Mouse (Mus musculus): ENCODE results near the gene Slc16a4. TPM values are rescaled to one million over a fixed set of nuclear protein-coding genes. Genes with fewer than 3 reads are reported as not detected.

The Slc16a4 gene
- polyA plus RNA-seq, 1 experiment from 2014 or later: 2.2 TPM

GRCm38 (mm10) chr3:107257924-107258323 is 33.1 kb upstream of the Slc16a4 start:
- no peaks in the 10 kb centered on the region for H3K36me3 ChIP-seq (ENCODE audit: control insufficient read depth, insufficient read depth, low read length)
- 65% methylated on average over 5 of the region's 5 CpGs for WGBS
- ATAC-seq: no peak
- H3K9ac ChIP-seq (ENCODE audit: low read length): no peak overlapping the region
- no peaks in the 10 kb centered on the region for H3K27me3 ChIP-seq (replicated peaks; ENCODE audit: control insufficient read depth, insufficient read depth, low read length)
- no peak for DNase-seq (ENCODE audit: low spot score)
- H3K9me3 ChIP-seq (replicated peaks; ENCODE audit: control insufficient read depth, low read length): no peaks in the 10 kb centered on the region
- no peak overlapping the region for H3K27ac ChIP-seq (ENCODE audit: low read depth, low read length)
- peaks cover 9% of the 10 kb centered on the region; the same call in 1 of the 2 replicates for H3K4me1 ChIP-seq (ENCODE audit: control insufficient read depth, insufficient read depth, low read length)
- no peak overlapping the region for H3K4me3 ChIP-seq (ENCODE audit: low read depth, low read length)
- H3K4me2 ChIP-seq (ENCODE audit: low read length): no peak overlapping the region

GRCm38 (mm10) chr3:107260956-107261850 is 29.8 kb upstream of the Slc16a4 start:
- H3K36me3 ChIP-seq (ENCODE audit: control insufficient read depth, insufficient read depth, low read length): no peaks in the 10 kb centered on the region
- peak; percentile 49 for DNase-seq (ENCODE audit: low spot score)
- peaks cover 9% of the 10 kb centered on the region; the same call in 1 of the 2 replicates for H3K4me1 ChIP-seq (ENCODE audit: control insufficient read depth, insufficient read depth, low read length)
- no peaks in the 10 kb centered on the region for H3K27me3 ChIP-seq (replicated peaks; ENCODE audit: control insufficient read depth, insufficient read depth, low read length)
- H3K27ac ChIP-seq (ENCODE audit: low read depth, low read length): peak overlapping the region; percentile 55; the same call in 1 of the 2 replicates
- WGBS: 44% methylated on average over 8 of the region's 8 CpGs
- H3K4me2 ChIP-seq (ENCODE audit: low read length): no peak overlapping the region
- H3K9me3 ChIP-seq (replicated peaks; ENCODE audit: control insufficient read depth, low read length): no peaks in the 10 kb centered on the region
- H3K9ac ChIP-seq (ENCODE audit: low read length): no peak overlapping the region
- ATAC-seq: peak; percentile 80
- H3K4me3 ChIP-seq (ENCODE audit: low read depth, low read length): no peak overlapping the region

DNA sequence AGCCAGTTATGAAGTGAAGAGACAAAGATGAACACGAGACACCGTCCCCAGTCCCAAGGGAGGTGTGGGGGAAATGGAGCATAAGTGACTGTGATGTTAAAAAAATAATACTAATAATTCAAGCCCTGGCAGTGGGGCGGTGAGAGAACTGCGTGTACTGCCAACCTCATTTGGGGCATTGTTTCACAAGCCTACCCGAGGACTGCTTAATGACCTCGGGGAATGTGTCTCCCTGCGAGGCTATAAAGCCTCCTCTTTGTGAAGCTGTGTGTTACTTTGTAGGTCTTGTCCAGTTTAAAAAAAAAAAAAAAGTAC is 29.2 kb upstream of the Slc16a4 start:
- Histone ChIP-seq H3K4me2 (ENCODE audit: low read length) (no peak overlapping the region), H3K4me1 (ENCODE audit: control insufficient read depth, insufficient read depth, low read length) (peaks cover 9% of the 10 kb centered on the region; the same call in 1 of the 2 replicates), H3K27ac (ENCODE audit: low read depth, low read length) (no peak overlapping the region; the same call in 1 of the 2 replicates), H3K27me3 (replicated peaks; ENCODE audit: control insufficient read depth, insufficient read depth, low read length) (no peaks in the 10 kb centered on the region), H3K4me3 (ENCODE audit: low read depth, low read length) (no peak overlapping the region), H3K9ac (ENCODE audit: low read length) (no peak overlapping the region), H3K9me3 (replicated peaks; ENCODE audit: control insufficient read depth, low read length) (no peaks in the 10 kb centered on the region), H3K36me3 (ENCODE audit: control insufficient read depth, insufficient read depth, low read length) (no peaks in the 10 kb centered on the region)
- DNase-seq (ENCODE audit: low spot score): no peak
- ATAC-seq: no peak
- WGBS: 30% methylated on average over 7 of the region's 7 CpGs

- no peaks in the 10 kb centered on the region for H3K4me1 ChIP-seq (ENCODE audit: control insufficient read depth, insufficient read depth, low read length)
- H3K4me2 ChIP-seq (ENCODE audit: low read length): no peak overlapping the region
- DNase-seq (ENCODE audit: low spot score): no peak
- H3K27me3 ChIP-seq (replicated peaks; ENCODE audit: control insufficient read depth, insufficient read depth, low read length): no peaks in the 10 kb centered on the region
- H3K4me3 ChIP-seq (ENCODE audit: low read depth, low read length): no peak overlapping the region
- no peak overlapping the region for H3K9ac ChIP-seq (ENCODE audit: low read length)
- no peaks in the 10 kb centered on the region for H3K9me3 ChIP-seq (replicated peaks; ENCODE audit: control insufficient read depth, low read length)
- ATAC-seq: no peak
- no peak overlapping the region for H3K27ac ChIP-seq (ENCODE audit: low read depth, low read length)
- no peaks in the 10 kb centered on the region for H3K36me3 ChIP-seq (ENCODE audit: control insufficient read depth, insufficient read depth, low read length)
- 68% methylated on average over 2 of the region's 2 CpGs for WGBS
Measured at GRCm38 (mm10) chr3:107266814-107267345, 24.1 kb upstream of the Slc16a4 start.

- Histone ChIP-seq H3K9me3 (replicated peaks; ENCODE audit: control insufficient read depth, low read length) (no peaks in the 10 kb centered on the region), H3K4me2 (ENCODE audit: low read length) (no peak overlapping the region), H3K27me3 (replicated peaks; ENCODE audit: control insufficient read depth, insufficient read depth, low read length) (no peaks in the 10 kb centered on the region), H3K36me3 (ENCODE audit: control insufficient read depth, insufficient read depth, low read length) (no peaks in the 10 kb centered on the region), H3K9ac (ENCODE audit: low read length) (no peak overlapping the region), H3K4me1 (ENCODE audit: control insufficient read depth, insufficient read depth, low read length) (no peaks in the 10 kb centered on the region), H3K4me3 (ENCODE audit: low read depth, low read length) (no peak overlapping the region), H3K27ac (ENCODE audit: low read depth, low read length) (no peak overlapping the region)
- DNase-seq (ENCODE audit: low spot score) (no peak), ATAC-seq (no peak)
- WGBS: 84% methylated on average over 3 of the region's 3 CpGs
Measured at GRCm38 (mm10) chr3:107272433-107272832, 18.6 kb upstream of the Slc16a4 start.

- Histone ChIP-seq H3K4me3 (ENCODE audit: low read depth, low read length) (no peak overlapping the region), H3K9ac (ENCODE audit: low read length) (no peak overlapping the region), H3K27ac (ENCODE audit: low read depth, low read length) (no peak overlapping the region), H3K36me3 (ENCODE audit: control insufficient read depth, insufficient read depth, low read length) (no peaks in the 10 kb centered on the region), H3K9me3 (replicated peaks; ENCODE audit: control insufficient read depth, low read length) (no peaks in the 10 kb centered on the region), H3K27me3 (replicated peaks; ENCODE audit: control insufficient read depth, insufficient read depth, low read length) (no peaks in the 10 kb centered on the region), H3K4me2 (ENCODE audit: low read length) (no peak overlapping the region), H3K4me1 (ENCODE audit: control insufficient read depth, insufficient read depth, low read length) (peaks cover 2% of the 10 kb centered on the region; the same call in 1 of the 2 replicates)
- DNase-seq (ENCODE audit: low spot score) (peak; percentile 85), ATAC-seq (peak; percentile 77)
- WGBS: 17% methylated on average over 3 of the region's 3 CpGs
Measured at GRCm38 (mm10) chr3:107273820-107274219, 17.2 kb upstream of the Slc16a4 start.

DNA sequence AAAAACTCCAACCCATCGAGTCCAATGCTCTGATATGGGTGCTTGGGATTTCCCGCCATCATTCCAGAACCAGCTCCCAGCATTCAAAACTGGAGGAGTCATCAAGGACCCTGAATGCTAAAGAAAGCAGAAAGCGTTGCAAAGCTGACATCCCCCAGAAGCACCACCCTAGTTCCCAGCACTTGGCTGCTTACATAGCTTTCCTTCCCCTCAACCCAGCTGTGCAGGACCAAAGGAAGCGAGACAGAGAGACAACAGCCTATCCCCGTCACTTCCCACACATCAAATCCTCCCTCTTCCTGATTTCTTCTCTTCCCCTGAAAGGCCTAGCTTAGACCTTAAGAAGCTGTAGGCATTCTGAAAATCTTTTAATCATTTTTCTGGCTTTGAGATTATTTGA is 15.7 kb upstream of the Slc16a4 start:
- no peak overlapping the region for H3K4me3 ChIP-seq (ENCODE audit: low read depth, low read length)
- H3K4me2 ChIP-seq (ENCODE audit: low read length): no peak overlapping the region

GRCm38 (mm10) chr3:107275996-107276395 is 15.0 kb upstream of the Slc16a4 start:
- no peak overlapping the region for H3K4me3 ChIP-seq (ENCODE audit: low read depth, low read length)
- H3K4me1 ChIP-seq (ENCODE audit: control insufficient read depth, insufficient read depth, low read length): peaks cover 10% of the 10 kb centered on the region
- ATAC-seq: no peak
- H3K27ac ChIP-seq (ENCODE audit: low read depth, low read length): no peak overlapping the region
- no peaks in the 10 kb centered on the region for H3K36me3 ChIP-seq (ENCODE audit: control insufficient read depth, insufficient read depth, low read length)
- no peaks in the 10 kb centered on the region for H3K27me3 ChIP-seq (replicated peaks; ENCODE audit: control insufficient read depth, insufficient read depth, low read length)
- WGBS: 53% methylated on average over 4 of the region's 4 CpGs
- no peak overlapping the region for H3K4me2 ChIP-seq (ENCODE audit: low read length)
- no peak overlapping the region for H3K9ac ChIP-seq (ENCODE audit: low read length)
- H3K9me3 ChIP-seq (replicated peaks; ENCODE audit: control insufficient read depth, low read length): no peaks in the 10 kb centered on the region
- DNase-seq (ENCODE audit: low spot score): no peak

More for the DNA sequence above, 15.7 kb upstream of the Slc16a4 start:
- DNase-seq (ENCODE audit: low spot score) (no peak), ATAC-seq (no peak)
- Histone ChIP-seq H3K4me1 (ENCODE audit: control insufficient read depth, insufficient read depth, low read length) (peaks cover 10% of the 10 kb centered on the region), H3K36me3 (ENCODE audit: control insufficient read depth, insufficient read depth, low read length) (no peaks in the 10 kb centered on the region), H3K9ac (ENCODE audit: low read length) (no peak overlapping the region), H3K27me3 (replicated peaks; ENCODE audit: control insufficient read depth, insufficient read depth, low read length) (no peaks in the 10 kb centered on the region), H3K9me3 (replicated peaks; ENCODE audit: control insufficient read depth, low read length) (no peaks in the 10 kb centered on the region), H3K27ac (ENCODE audit: low read depth, low read length) (no peak overlapping the region)
- WGBS: 69% methylated on average over 5 of the region's 5 CpGs

- no peak overlapping the region for H3K9ac ChIP-seq (ENCODE audit: low read length)
- no peaks in the 10 kb centered on the region for H3K36me3 ChIP-seq (ENCODE audit: control insufficient read depth, insufficient read depth, low read length)
- H3K4me2 ChIP-seq (ENCODE audit: low read length): no peak overlapping the region
- ATAC-seq: no peak
- no peaks in the 10 kb centered on the region for H3K27me3 ChIP-seq (replicated peaks; ENCODE audit: control insufficient read depth, insufficient read depth, low read length)
- H3K27ac ChIP-seq (ENCODE audit: low read depth, low read length): no peak overlapping the region
- 87% methylated on average over 3 of the region's 3 CpGs for WGBS
- no peak for DNase-seq (ENCODE audit: low spot score)
- no peak overlapping the region for H3K4me3 ChIP-seq (ENCODE audit: low read depth, low read length)
- H3K4me1 ChIP-seq (ENCODE audit: control insufficient read depth, insufficient read depth, low read length): peaks cover 10% of the 10 kb centered on the region
- H3K9me3 ChIP-seq (replicated peaks; ENCODE audit: control insufficient read depth, low read length): no peaks in the 10 kb centered on the region
Measured at GRCm38 (mm10) chr3:107276626-107277025, 14.4 kb upstream of the Slc16a4 start.
